Mouse (Mus musculus) G1E (cell line): ENCODE data around the gene Lamp1. TPM values are rescaled to one million over a fixed set of nuclear protein-coding genes. Genes with fewer than 3 reads are reported as not detected.

ENCODE experiments used
- ATAC-seq: 2 replicates; pipeline ENCODE4 v1.8.0; 2016; ENCODE audit warnings: mild to moderate bottlenecking; ENCODE audit not compliant: insufficient number of reproducible peaks, poor library complexity, low FRiP score, severe bottlenecking; ENCODE audit errors: extremely low read depth
- DNase-seq: peaks from one replicate; pipeline ENCODE4 v3.0.0; 2012; ENCODE audit warnings: low spot score
- H3K27me3 ChIP-seq: 2 replicates; pipeline ENCODE4 v1.6.1; 2012; ENCODE audit warnings: mild to moderate bottlenecking, low read length, inconsistent platforms; ENCODE audit not compliant: insufficient read depth
- H3K36me3 ChIP-seq: replicated peaks from 2 replicates; pipeline ENCODE3; 2012; ENCODE audit warnings: mild to moderate bottlenecking, inconsistent platforms
- H3K4me1 ChIP-seq: 2 replicates; pipeline ENCODE4 v1.6.1; 2012; ENCODE audit warnings: low read depth, low read length, inconsistent platforms, mixed read lengths; ENCODE audit not compliant: insufficient read depth
- H3K4me3 ChIP-seq: 2 replicates; pipeline ENCODE4 v1.5.1; 2012; ENCODE audit warnings: low read depth, mild to moderate bottlenecking, inconsistent platforms, low read length, moderate library complexity, mixed read lengths
- H3K9me3 ChIP-seq: replicated peaks from 2 replicates; pipeline ENCODE4 v1.6.1; 2012; ENCODE audit warnings: inconsistent platforms
- CTCF ChIP-seq: IDR thresholded peaks from 2 replicates; pipeline ENCODE4 v1.5.1; 2012; ENCODE audit warnings: low read depth, low read length, inconsistent platforms, mixed read lengths
- GATA1 ChIP-seq: IDR thresholded peaks from 2 replicates; pipeline ENCODE4 v1.6.1; 2012; ENCODE audit warnings: borderline replicate concordance, low read length, inconsistent platforms, mixed read lengths
- GATA2 ChIP-seq: IDR thresholded peaks from 2 replicates; pipeline ENCODE4 v1.6.1; 2012; ENCODE audit warnings: low read depth, low read length, inconsistent platforms, borderline replicate concordance
- POLR2AphosphoS5 ChIP-seq: IDR thresholded peaks from 2 replicates; pipeline ENCODE4 v1.6.1; 2012; ENCODE audit warnings: low read depth, low read length, inconsistent platforms; ENCODE audit not compliant: insufficient replicate concordance
- TAL1 ChIP-seq: conservative IDR thresholded peaks from 2 replicates; pipeline ENCODE4 v1.6.1; 2012; ENCODE audit warnings: low read depth, low read length, inconsistent platforms, mixed read lengths
- polyA plus RNA-seq: library from polyadenylated mRNA; stranded (reverse); fragments of >175 nt; gene quantifications from 2 replicates; pipeline ENCODE4 v1.2.3, GENCODE M21; 2012
- total RNA-seq, 2 experiments: library from RNA; stranded (forward) in 1 of 2; stranded (reverse) in 1 of 2; fragments of 200-1000 nt in 1 of 2; fragments of >200 nt in 1 of 2; fragmentation: Nextera tagmentation in 1 of 2; gene quantifications; 2 replicates each; pipeline ENCODE4 v1.2.3; 2014 to 2017

The Lamp1 gene
- total and polyA plus RNA-seq, 3 experiments = 208 to 458 (median 233) TPM

- peak overlapping the region; percentile 85; the same call in 1 of the 2 replicates for H3K4me3 ChIP-seq
- TF ChIP-seq TAL1 (no peak), CTCF (no peak), GATA1 (no peak), GATA2 (no peak), POLR2AphosphoS5 (no peak)
- H3K36me3 ChIP-seq = peaks cover 5% of the 10 kb centered on the region
- H3K4me1 ChIP-seq = peaks cover 94% of the 10 kb centered on the region
- no peak for ATAC-seq
- DNase-seq = no peak
- H3K27me3 ChIP-seq = no peaks in the 10 kb centered on the region
- 0 out of 2 replicates have a peak, but pooled peaks cover 4% of the 10 kb centered on the region for H3K9me3 ChIP-seq
These were observed 44.5 kb downstream of the Lamp1 start for GRCm38 (mm10) chr8:13203472-13203871.

- ATAC-seq = peak; percentile 50
- peak; percentile 49 for DNase-seq
- H3K4me1 ChIP-seq = peaks cover 95% of the 10 kb centered on the region
These were observed 45.6 kb downstream of the Lamp1 start for GRCm38 (mm10) chr8:13204371-13205140.

GRCm38 (mm10) chr8:13205311-13205710, 46.4 kb downstream of the Lamp1 start:
- Histone ChIP-seq H3K4me1 (peaks cover 92% of the 10 kb centered on the region), H3K27me3 (no peaks in the 10 kb centered on the region), H3K4me3 (no peak overlapping the region), H3K9me3 (0 out of 2 replicates have a peak, but pooled peaks cover 4% of the 10 kb centered on the region), H3K36me3 (no peaks in the 10 kb centered on the region)
- no peak for ATAC-seq
- no peak for TF ChIP-seq GATA2
- TF ChIP-seq TAL1 = no peak
- TF ChIP-seq GATA1 = no peak
- no peak for DNase-seq

More at GRCm38 (mm10) chr8:13204371-13205140, 45.6 kb downstream of the Lamp1 start:
- Histone ChIP-seq H3K27me3 (no peaks in the 10 kb centered on the region), H3K9me3 (0 out of 2 replicates have a peak, but pooled peaks cover 4% of the 10 kb centered on the region), H3K36me3 (no peaks in the 10 kb centered on the region), H3K4me3 (no peak overlapping the region; the same call in 1 of the 2 replicates)
- no peak for TF ChIP-seq GATA1
- TF ChIP-seq TAL1 = no peak
- TF ChIP-seq POLR2AphosphoS5 = no peak
- no peak for TF ChIP-seq CTCF
- TF ChIP-seq GATA2 = no peak

GRCm38 (mm10) chr8:13206290-13206689, 47.3 kb downstream of the Lamp1 start:
- ATAC-seq (no peak), DNase-seq (no peak)
- Histone ChIP-seq H3K36me3 (no peaks in the 10 kb centered on the region), H3K4me3 (no peak overlapping the region; the same call in 1 of the 2 replicates), H3K4me1 (peaks cover 88% of the 10 kb centered on the region), H3K9me3 (0 out of 2 replicates have a peak, but pooled peaks cover 4% of the 10 kb centered on the region), H3K27me3 (no peaks in the 10 kb centered on the region)
- TF ChIP-seq GATA1 (no peak), CTCF (no peak), TAL1 (no peak), GATA2 (no peak), POLR2AphosphoS5 (no peak)

- H3K9me3 ChIP-seq = 0 out of 2 replicates have a peak, but pooled peaks cover 4% of the 10 kb centered on the region
- no peaks in the 10 kb centered on the region for H3K27me3 ChIP-seq
- H3K4me1 ChIP-seq = peaks cover 80% of the 10 kb centered on the region
- TF ChIP-seq TAL1 = no peak
- peak overlapping the region; percentile 57; the same call in 1 of the 2 replicates for H3K4me3 ChIP-seq
- H3K36me3 ChIP-seq = no peaks in the 10 kb centered on the region
- DNase-seq (peak; percentile 70), ATAC-seq (peak; percentile 58)
These were observed 49.8 kb downstream of the Lamp1 start for GRCm38 (mm10) chr8:13208627-13209355.

- ATAC-seq = no peak
- Histone ChIP-seq H3K36me3 (no peaks in the 10 kb centered on the region), H3K27me3 (no peaks in the 10 kb centered on the region)
These were observed 50.8 kb downstream of the Lamp1 start for GRCm38 (mm10) chr8:13209770-13210169.

More at GRCm38 (mm10) chr8:13209770-13210169, 50.8 kb downstream of the Lamp1 start:
- Histone ChIP-seq H3K4me1 (peaks cover 78% of the 10 kb centered on the region), H3K9me3 (no peaks in the 10 kb centered on the region), H3K4me3 (no peak overlapping the region)
- no peak for DNase-seq
- no peak for TF ChIP-seq GATA1
- no peak for TF ChIP-seq POLR2AphosphoS5
- TF ChIP-seq CTCF = no peak
- TF ChIP-seq GATA2 = no peak
- no peak for TF ChIP-seq TAL1
